Mouse (Mus musculus) liver, embryonic 14.5 days (tissue): ENCODE data around the gene Alkbh3.

Experiments used
- CTCF ChIP-seq: IDR thresholded peaks from 2 replicates; pipeline ENCODE4 v1.5.1; 2016; ENCODE audit warnings: antibody characterized with exemption, low read depth, control low read depth
- EP300 ChIP-seq: IDR thresholded peaks from 2 replicates; pipeline ENCODE4 v1.6.1; 2016; ENCODE audit warnings: antibody characterized with exemption, low read depth

DNA sequence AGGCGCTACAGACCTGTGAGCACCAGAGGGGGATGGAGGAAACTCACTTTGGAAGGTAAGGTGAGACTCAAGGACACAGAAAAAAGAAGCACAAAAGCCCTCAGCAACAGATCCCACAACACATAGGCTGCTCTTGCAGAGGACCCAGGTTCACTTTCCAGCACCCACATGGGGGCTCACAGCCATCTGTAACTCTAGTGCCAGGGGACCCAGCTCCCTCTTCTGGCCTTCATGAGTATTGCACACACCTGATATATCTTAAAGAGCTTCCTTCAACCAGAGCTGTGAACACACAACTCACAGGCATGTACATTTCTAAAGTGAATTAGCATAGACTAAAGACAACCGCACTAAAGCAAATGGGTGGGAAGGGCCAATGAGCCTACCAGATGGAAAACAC lies 66.5 kb downstream of the Alkbh3 start:
- TF ChIP-seq CTCF: peak; percentile 46
- no peak for TF ChIP-seq EP300
